Mouse (Mus musculus) stomach, postnatal 0 days (tissue): ENCODE data around the gene Adar.
A peak's percentile ranks its signal among the peaks of the same experiment; 100 is the strongest.

Experiments
- CTCF ChIP-seq: IDR thresholded peaks from 2 replicates; pipeline ENCODE4 v1.5.1; 2016; ENCODE audit warnings: antibody characterized with exemption, low read depth, mild to moderate bottlenecking, moderate library complexity
- EP300 ChIP-seq: optimal IDR thresholded peaks from 2 replicates; pipeline ENCODE3; 2016; ENCODE audit warnings: antibody characterized with exemption

DNA sequence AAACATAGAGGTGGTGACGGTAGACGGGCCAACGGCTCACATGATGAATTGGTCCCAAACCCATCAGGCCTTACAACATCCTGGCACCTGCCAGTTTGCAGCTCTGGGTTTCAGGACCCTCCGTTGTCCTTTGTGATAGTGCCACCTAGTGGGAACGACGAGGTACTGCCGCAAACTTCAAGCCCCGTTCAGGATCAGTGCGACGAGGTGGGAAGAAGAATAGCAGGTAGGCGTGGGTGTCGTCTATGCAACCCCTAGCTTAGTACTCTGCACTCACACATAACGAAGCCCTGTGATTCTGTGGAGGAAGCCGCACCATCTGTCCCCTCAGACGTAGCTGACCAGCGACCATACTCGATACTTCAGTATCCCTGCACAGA, 57.8 kb downstream of the Adar start:
- TF ChIP-seq CTCF (peak; percentile 98), EP300 (no peak)
